Mouse (Mus musculus) liver, adult 2 months (tissue): ENCODE measurements around the gene 1110059G10Rik. TPM values are rescaled to one million over a fixed set of nuclear protein-coding genes. Genes with fewer than 3 reads are reported as not detected.

ENCODE experiments used
- DNase-seq: peaks from one replicate; pipeline ENCODE4 v3.0.0-alpha.2; 2011; ENCODE audit warnings: low read depth, low spot score; ENCODE audit errors: extremely low read depth
- H3K27ac ChIP-seq: fragments of 200-500 bp; replicated peaks from 2 replicates; pipeline ENCODE4 v1.5.1; 2012; ENCODE audit warnings: low read depth, mild to moderate bottlenecking, control low read depth, inconsistent platforms, low read length; ENCODE audit not compliant: insufficient read depth
- H3K27me3 ChIP-seq: fragments of 200-500 bp; 2 replicates; pipeline ENCODE4 v1.6.1; 2012; ENCODE audit warnings: mild to moderate bottlenecking, moderate library complexity, low read length, inconsistent platforms; ENCODE audit not compliant: control insufficient read depth, insufficient read depth
- H3K36me3 ChIP-seq: fragments of 200-500 bp; 2 replicates; pipeline ENCODE4 v1.6.1; 2012; ENCODE audit warnings: low read length, inconsistent platforms; ENCODE audit not compliant: control insufficient read depth, insufficient read depth
- H3K4me1 ChIP-seq: fragments of 200-500 bp; 2 replicates; pipeline ENCODE4 v1.6.1; 2011; ENCODE audit warnings: low read length; ENCODE audit not compliant: control insufficient read depth, insufficient read depth
- H3K4me3 ChIP-seq: fragments of 200-500 bp; 2 replicates; pipeline ENCODE4 v1.5.1; 2011; ENCODE audit warnings: low read depth, mild to moderate bottlenecking, control low read depth, low read length, moderate library complexity; ENCODE audit not compliant: insufficient read depth
- H3K79me2 ChIP-seq: fragments of 200-500 bp; 2 replicates; pipeline ENCODE4 v1.6.1; 2012; ENCODE audit warnings: inconsistent platforms, mild to moderate bottlenecking, low read length, moderate library complexity; ENCODE audit not compliant: control insufficient read depth, insufficient read depth
- H3K9ac ChIP-seq: fragments of 200-500 bp; 2 replicates; pipeline ENCODE4 v1.6.1; 2012; ENCODE audit warnings: low read depth, mild to moderate bottlenecking, control low read depth, inconsistent platforms, low read length
- CTCF ChIP-seq: fragments of 200-500 bp; IDR thresholded peaks from 2 replicates; pipeline ENCODE4 v1.5.1; 2011; ENCODE audit warnings: low read depth, low read length, control low read depth
- POLR2A ChIP-seq: fragments of 200-500 bp; IDR thresholded peaks from 2 replicates; pipeline ENCODE4 v1.6.1; 2011; ENCODE audit warnings: low read length, control low read depth; ENCODE audit not compliant: insufficient read depth; ENCODE audit errors: extremely low read depth
- WGBS: fragments of 180-500 bp; shearing (Covaris S2); methylation state at CpG from one replicate; pipeline ENCODE4 v1.1.7; 2018; 5-methylcytosine and 5-hydroxymethylcytosine counted together
- polyA plus RNA-seq: library from polyadenylated mRNA; depleted of rRNA; stranded (reverse); fragments of >200 nt; gene quantifications from 2 replicates; pipeline ENCODE4 v1.2.3, GENCODE M21; 2012; rRNA removed
- total RNA-seq: library from RNA; depleted of rRNA; stranded (reverse); fragments of >200 nt; gene quantifications from 2 replicates; pipeline ENCODE4 v1.2.3, GENCODE M21; 2014; rRNA removed

Gene 1110059G10Rik
- total and polyA plus RNA-seq, 2 experiments: 1.8 to 5.2 TPM

GRCm38 (mm10) chr9:122922436-122922835 lies 28.4 kb downstream of the 1110059G10Rik start:
- 52% methylated on average over 3 of the region's 3 CpGs for WGBS
- H3K9ac ChIP-seq: no peak overlapping the region
- peaks cover 4% of the 10 kb centered on the region; the same call in 1 of the 2 replicates for H3K27me3 ChIP-seq
- TF ChIP-seq CTCF (no peak), POLR2A (no peak)
- no peak overlapping the region for H3K27ac ChIP-seq
- H3K4me3 ChIP-seq: no peak overlapping the region
- peaks cover 2% of the 10 kb centered on the region; the same call in 1 of the 2 replicates for H3K4me1 ChIP-seq
- peaks cover 14% of the 10 kb centered on the region for H3K36me3 ChIP-seq
- no peak for DNase-seq
- no peaks in the 10 kb centered on the region for H3K79me2 ChIP-seq

DNA sequence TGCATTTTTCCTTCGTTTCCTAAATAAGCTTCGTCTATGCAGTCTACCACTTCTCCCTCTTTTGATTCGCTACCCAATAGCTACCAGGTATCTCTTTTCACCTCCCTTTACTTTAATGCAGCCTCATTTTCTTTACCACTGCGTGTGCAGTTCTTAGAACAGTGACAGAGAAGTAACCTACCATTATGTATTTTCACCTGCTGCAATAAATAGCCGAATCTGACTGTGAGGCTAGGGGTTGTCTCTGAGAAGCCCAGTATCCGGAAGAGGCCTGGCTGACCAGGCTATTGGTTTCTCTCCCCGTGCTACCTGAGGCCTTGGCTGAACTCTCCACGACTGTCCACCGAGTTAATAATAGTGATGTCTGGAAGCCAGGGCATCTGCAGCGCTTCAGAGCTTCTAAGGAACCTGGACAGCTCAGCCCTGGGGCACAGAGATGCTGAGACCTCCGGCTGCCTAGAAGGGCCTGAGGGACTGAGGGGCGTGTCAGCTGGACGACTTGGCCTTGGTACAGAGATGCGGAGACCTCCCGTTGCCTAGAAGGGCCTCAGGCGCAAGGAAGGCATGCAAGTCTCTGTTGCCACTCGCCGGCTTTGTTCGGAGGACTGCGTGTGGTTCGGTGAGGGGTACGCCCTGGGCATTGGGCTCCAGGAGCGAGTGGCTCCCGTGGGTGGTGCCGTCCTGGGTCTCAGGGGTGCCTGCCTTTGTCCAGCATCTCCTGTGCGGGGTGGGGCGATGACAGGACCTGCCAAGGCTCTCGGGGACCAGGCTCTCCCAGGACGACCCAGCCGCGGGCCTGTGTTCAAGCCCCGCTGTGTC lies 47.9 kb downstream of the 1110059G10Rik start:
- Histone ChIP-seq H3K4me3 (peak overlapping the region; percentile 67), H3K79me2 (no peaks in the 10 kb centered on the region), H3K9ac (no peak overlapping the region), H3K36me3 (no peaks in the 10 kb centered on the region), H3K27ac (no peak overlapping the region), H3K4me1 (no peaks in the 10 kb centered on the region; the same call in 1 of the 2 replicates), H3K27me3 (peaks cover 2% of the 10 kb centered on the region; the same call in 1 of the 2 replicates)
- TF ChIP-seq POLR2A (no peak), CTCF (no peak)
- WGBS: 26% methylated on average over 32 of the region's 32 CpGs
- DNase-seq: no peak

- 88% methylated on average over 2 of the region's 2 CpGs for WGBS
- Histone ChIP-seq H3K79me2 (no peaks in the 10 kb centered on the region), H3K9ac (no peak overlapping the region), H3K27ac (no peak overlapping the region), H3K4me3 (no peak overlapping the region), H3K27me3 (peaks cover 2% of the 10 kb centered on the region; the same call in 1 of the 2 replicates), H3K4me1 (no peaks in the 10 kb centered on the region; the same call in 1 of the 2 replicates), H3K36me3 (peaks cover 2% of the 10 kb centered on the region; the same call in 1 of the 2 replicates)
- DNase-seq: peak; percentile 19
- TF ChIP-seq POLR2A (no peak), CTCF (no peak)
Observed at GRCm38 (mm10) chr9:122901047-122901446, 49.8 kb downstream of the 1110059G10Rik start.

Other genes starting within 250 kb of the 1110059G10Rik start
- not detected in 2 replicates for gene Topaz1, start 203.7 kb downstream of the 1110059G10Rik start, total RNA-seq
- not detected in 2 replicates for gene Topaz1, start 203.7 kb downstream of the 1110059G10Rik start, polyA plus RNA-seq
- gene Tcaim, start 145.5 kb downstream of the 1110059G10Rik start, total RNA-seq: 13.7 and 14.2 TPM in 2 replicates
- gene Tcaim, start 145.5 kb downstream of the 1110059G10Rik start, polyA plus RNA-seq: 5.5 and 7.2 TPM in 2 replicates
- gene Gm35549, start 107.0 kb downstream of the 1110059G10Rik start, total RNA-seq: not detected in 2 replicates
- not detected in 2 replicates for gene Gm35549, start 107.0 kb downstream of the 1110059G10Rik start, polyA plus RNA-seq
- 52.2 TPM in 2 replicates for gene Zfp445, start 85.0 kb downstream of the 1110059G10Rik start, total RNA-seq
- gene Zfp445, start 85.0 kb downstream of the 1110059G10Rik start, polyA plus RNA-seq: 22.3 and 27.8 TPM in 2 replicates
- 11.8 and 13.0 TPM in 2 replicates for gene Zkscan7, start 65.3 kb downstream of the 1110059G10Rik start, total RNA-seq
- gene Zkscan7, start 65.3 kb downstream of the 1110059G10Rik start, polyA plus RNA-seq: 2.7 and 3.8 TPM in 2 replicates
- 0.54 and 1.0 TPM in 2 replicates for gene Zfp105, start 27.9 kb downstream of the 1110059G10Rik start, total RNA-seq
- 0.04 and 0.11 TPM in 2 replicates for gene Zfp105, start 27.9 kb downstream of the 1110059G10Rik start, polyA plus RNA-seq
- 0.60 and 1.0 TPM in 2 replicates for gene Kif15, start within 50 bp of the 1110059G10Rik start, total RNA-seq
- 0.15 TPM in 1 of 2 replicates, not detected in the other for gene Kif15, start within 50 bp of the 1110059G10Rik start, polyA plus RNA-seq
- 7.7 and 9.7 TPM in 2 replicates for gene Tmem42, start 70.3 kb upstream of the 1110059G10Rik start, total RNA-seq
- 13.3 and 16.0 TPM in 2 replicates for gene Tmem42, start 70.3 kb upstream of the 1110059G10Rik start, polyA plus RNA-seq
- gene Tgm4, start 83.7 kb upstream of the 1110059G10Rik start, total RNA-seq: not detected in 2 replicates
- gene Tgm4, start 83.7 kb upstream of the 1110059G10Rik start, polyA plus RNA-seq: not detected in 2 replicates
- 12.6 and 14.5 TPM in 2 replicates for gene Zdhhc3, start 162.2 kb upstream of the 1110059G10Rik start, total RNA-seq
- gene Zdhhc3, start 162.2 kb upstream of the 1110059G10Rik start, polyA plus RNA-seq: 45.1 and 55.7 TPM in 2 replicates
- gene Exosc7, start 162.2 kb upstream of the 1110059G10Rik start, total RNA-seq: 37.7 and 44.4 TPM in 2 replicates
- gene Exosc7, start 162.2 kb upstream of the 1110059G10Rik start, polyA plus RNA-seq: 23.2 and 25.3 TPM in 2 replicates
- gene Clec3b, start 199.9 kb upstream of the 1110059G10Rik start, total RNA-seq: 0.65 and 1.0 TPM in 2 replicates
- gene Clec3b, start 199.9 kb upstream of the 1110059G10Rik start, polyA plus RNA-seq: 0.29 and 0.73 TPM in 2 replicates